Mouse (Mus musculus): ENCODE data around the gene Pdzd11.

DNA sequence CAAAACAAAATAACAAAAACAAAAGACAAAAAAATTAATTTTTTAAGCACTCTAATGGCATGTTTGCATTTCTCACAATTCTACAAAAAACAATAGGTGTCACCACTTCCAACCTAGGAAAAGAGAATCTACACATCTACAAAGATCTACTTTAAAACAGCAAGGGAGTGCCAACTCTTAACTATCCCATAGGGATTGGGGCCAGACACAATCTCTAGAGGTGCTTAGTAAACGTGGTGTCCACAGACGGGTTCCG, 894 bp downstream of the Pdzd11 start, which contains the start of gene Kif4:
- no peak for TF ChIP-seq CTCF (IDR thresholded peaks at IDR 0.05)
- TF ChIP-seq EP300 (IDR thresholded peaks at IDR 0.05): no peak

All from lung, postnatal 0 days (tissue).